Mouse (Mus musculus) embryonic fibroblast, embryonic 13.5 days (primary cell): ENCODE results near the gene Tcf7l2. TPM values are rescaled to one million over a fixed set of nuclear protein-coding genes. Genes with fewer than 3 reads are reported as not detected.

Experiments used
- H3K27ac ChIP-seq: 2 replicates; pipeline ENCODE4 v1.5.1; 2012; ENCODE audit warnings: low read length, control low read depth, inconsistent platforms; ENCODE audit not compliant: insufficient read depth
- H3K4me1 ChIP-seq: 2 replicates; pipeline ENCODE4 v1.6.1; 2011; ENCODE audit warnings: low read length; ENCODE audit not compliant: control insufficient read depth, insufficient read depth
- H3K4me3 ChIP-seq: 2 replicates; pipeline ENCODE4 v1.5.1; 2011; ENCODE audit warnings: mild to moderate bottlenecking, control low read depth, low read length; ENCODE audit not compliant: insufficient read depth
- CTCF ChIP-seq: IDR thresholded peaks from 2 replicates; pipeline ENCODE4 v1.5.1; 2011; ENCODE audit warnings: mild to moderate bottlenecking, control low read depth, low read length, moderate library complexity, borderline replicate concordance; ENCODE audit not compliant: insufficient read depth
- POLR2A ChIP-seq: IDR thresholded peaks from 2 replicates; pipeline ENCODE4 v1.6.1; 2011; ENCODE audit warnings: low read depth, mild to moderate bottlenecking, control low read depth, low read length, moderate library complexity
- polyA plus RNA-seq: library from polyadenylated mRNA; stranded (reverse); fragments of >200 nt; gene quantifications from 2 replicates; pipeline ENCODE4 v1.2.4, GENCODE M21; 2011; ENCODE audit warnings: low read depth; ENCODE audit not compliant: missing spikeins, insufficient read length

The Tcf7l2 gene
- polyA plus RNA-seq = 29.8 and 41.1 TPM in 2 replicates

GRCm38 (mm10) chr19:55741439-55741928 lies at the start of gene Tcf7l2:
Gene Tcf7l2, plus strand, starts transcription at chr19:55741820.
- peak within 1 kb of the TSS; percentile 90 for H3K27ac ChIP-seq
- H3K4me1 ChIP-seq = 0 out of 2 replicates have a peak, but pooled peaks cover 5% of the 10 kb centered on the region
- TF ChIP-seq POLR2A (peak; percentile 75), CTCF (no peak)
- peak within 1 kb of the TSS; percentile 91 for H3K4me3 ChIP-seq

- TF ChIP-seq POLR2A = no peak
- no peak for TF ChIP-seq CTCF
Observed at GRCm38 (mm10) chr19:55694651-55695050, 47.0 kb upstream of the Tcf7l2 start.

GRCm38 (mm10) chr19:55695418-55695817 lies 46.2 kb upstream of the Tcf7l2 start:
- no peak for TF ChIP-seq POLR2A
- no peak for TF ChIP-seq CTCF
- Histone ChIP-seq H3K4me1 (no peaks in the 10 kb centered on the region), H3K4me3 (no peak overlapping the region), H3K27ac (no peak overlapping the region)

More at GRCm38 (mm10) chr19:55694651-55695050, 47.0 kb upstream of the Tcf7l2 start:
- no peak overlapping the region for H3K4me3 ChIP-seq
- H3K27ac ChIP-seq = no peak overlapping the region
- H3K4me1 ChIP-seq = no peaks in the 10 kb centered on the region

- no peak for TF ChIP-seq CTCF
- no peak for TF ChIP-seq POLR2A
- Histone ChIP-seq H3K4me3 (no peak overlapping the region), H3K27ac (no peak overlapping the region), H3K4me1 (no peaks in the 10 kb centered on the region)
Observed at GRCm38 (mm10) chr19:55698892-55699291, 42.7 kb upstream of the Tcf7l2 start.

GRCm38 (mm10) chr19:55700214-55700568 lies 41.4 kb upstream of the Tcf7l2 start:
- H3K27ac ChIP-seq = no peak overlapping the region
- H3K4me1 ChIP-seq = no peaks in the 10 kb centered on the region
- no peak overlapping the region for H3K4me3 ChIP-seq
- TF ChIP-seq POLR2A (no peak), CTCF (no peak)

GRCm38 (mm10) chr19:55700569-55701282 lies 40.9 kb upstream of the Tcf7l2 start:
- no peak overlapping the region for H3K27ac ChIP-seq
- no peak for TF ChIP-seq POLR2A
- no peak for TF ChIP-seq CTCF
- H3K4me3 ChIP-seq = no peak overlapping the region
- no peaks in the 10 kb centered on the region for H3K4me1 ChIP-seq

GRCm38 (mm10) chr19:55701283-55701633 lies 40.4 kb upstream of the Tcf7l2 start:
- Histone ChIP-seq H3K4me1 (no peaks in the 10 kb centered on the region), H3K27ac (no peak overlapping the region), H3K4me3 (no peak overlapping the region)
- TF ChIP-seq CTCF (no peak), POLR2A (no peak)

GRCm38 (mm10) chr19:55702081-55702480 lies 39.5 kb upstream of the Tcf7l2 start:
- Histone ChIP-seq H3K4me1 (no peaks in the 10 kb centered on the region), H3K4me3 (no peak overlapping the region), H3K27ac (no peak overlapping the region)
- no peak for TF ChIP-seq POLR2A
- TF ChIP-seq CTCF = no peak

- Histone ChIP-seq H3K4me1 (no peaks in the 10 kb centered on the region), H3K4me3 (no peak overlapping the region), H3K27ac (no peak overlapping the region)
- TF ChIP-seq CTCF (no peak), POLR2A (no peak)
Observed at GRCm38 (mm10) chr19:55702716-55703115, 38.9 kb upstream of the Tcf7l2 start.

GRCm38 (mm10) chr19:55704071-55704470 lies 37.5 kb upstream of the Tcf7l2 start:
- TF ChIP-seq POLR2A (no peak), CTCF (no peak)
- H3K4me3 ChIP-seq = no peak overlapping the region
- H3K4me1 ChIP-seq = no peaks in the 10 kb centered on the region
- no peak overlapping the region for H3K27ac ChIP-seq

- Histone ChIP-seq H3K27ac (no peak overlapping the region), H3K4me3 (no peak overlapping the region), H3K4me1 (peaks cover 5% of the 10 kb centered on the region)
- TF ChIP-seq CTCF (no peak), POLR2A (no peak)
Observed at GRCm38 (mm10) chr19:55706300-55706699, 35.3 kb upstream of the Tcf7l2 start.

- Histone ChIP-seq H3K4me1 (peaks cover 8% of the 10 kb centered on the region), H3K4me3 (no peak overlapping the region), H3K27ac (no peak overlapping the region)
- TF ChIP-seq CTCF = no peak
- TF ChIP-seq POLR2A = no peak
Observed at GRCm38 (mm10) chr19:55706806-55707205, 34.8 kb upstream of the Tcf7l2 start.
